Mouse (Mus musculus) retina, postnatal 7 days (tissue): ENCODE measurements at regions not wholly inside any gene's neighbourhood (a gene's known extent, or its start where the extent isn't known, plus 50 kb on each side); places are given as distances from the start of the nearest gene placed in this dataset.
A peak's percentile ranks its signal among the peaks of the same experiment; 100 is the strongest.
"Not testable (repeated sequence)": the region's sequence is repeated elsewhere in the genome, so short reads cannot be mapped to it uniquely, and the experiment has no call there.

ENCODE experiments used
- DNase-seq: peaks from one replicate; pipeline ENCODE4 v3.0.0-alpha.2; 2012; ENCODE audit warnings: low read depth, low spot score

DNA sequence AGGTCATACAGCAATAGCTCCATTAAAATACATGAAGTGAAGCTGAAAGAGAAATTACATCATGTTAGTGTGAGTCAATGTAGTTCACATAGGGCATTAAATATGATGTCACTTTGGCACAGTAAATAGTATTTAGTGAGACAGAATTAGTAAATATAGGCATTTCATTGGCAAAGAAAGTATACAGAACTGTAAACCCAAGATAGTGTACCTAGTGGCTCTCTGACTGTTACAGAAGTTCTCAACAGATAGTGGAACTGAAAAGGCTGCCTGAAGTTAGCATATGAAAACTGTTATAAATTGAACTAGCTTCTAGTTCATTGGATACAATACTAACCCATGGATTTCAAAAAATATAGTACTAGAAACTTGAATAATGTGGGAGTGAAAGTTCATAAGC lies 1642.1 kb upstream of the Cdh6 start:
- DNase-seq, result no peak

DNA sequence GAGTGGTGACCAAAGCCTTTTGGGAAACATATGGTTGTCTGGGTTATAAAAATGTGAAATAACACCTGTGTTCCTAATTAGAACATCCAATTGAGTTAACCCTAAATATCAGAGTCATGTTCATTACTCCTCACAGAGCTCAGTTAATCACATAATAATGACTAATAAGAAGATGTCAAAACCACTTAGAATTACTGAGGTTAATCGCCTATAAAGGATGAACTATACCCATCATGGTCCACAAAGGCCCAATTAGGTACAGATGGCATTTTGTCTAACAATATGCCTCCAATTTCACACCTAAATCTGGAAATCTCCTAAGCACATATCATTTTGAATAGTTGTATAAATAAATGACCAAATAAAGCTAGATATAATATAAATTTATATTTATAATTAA lies 1633.4 kb upstream of the Cdh6 start:
- no peak for DNase-seq

DNA sequence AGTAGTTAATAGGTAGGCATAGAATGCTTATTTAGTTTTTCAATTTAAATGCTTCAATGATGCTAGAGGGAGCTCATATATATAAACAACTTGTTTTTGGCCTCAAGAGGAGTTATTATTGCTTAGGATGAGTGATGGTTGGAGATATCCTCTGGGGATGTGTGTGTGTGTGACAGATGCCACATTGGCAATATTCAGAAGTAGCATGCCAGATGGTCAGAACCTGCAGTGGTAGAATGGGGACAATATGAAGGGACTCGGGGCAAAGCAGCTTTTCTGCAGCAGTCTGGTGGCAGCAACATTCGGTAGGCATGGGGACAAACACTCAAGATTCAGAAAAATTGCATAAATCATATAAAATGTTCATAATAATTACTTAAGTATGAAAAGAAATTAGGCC lies 1621.7 kb upstream of the Cdh6 start:
- no peak for DNase-seq

DNA sequence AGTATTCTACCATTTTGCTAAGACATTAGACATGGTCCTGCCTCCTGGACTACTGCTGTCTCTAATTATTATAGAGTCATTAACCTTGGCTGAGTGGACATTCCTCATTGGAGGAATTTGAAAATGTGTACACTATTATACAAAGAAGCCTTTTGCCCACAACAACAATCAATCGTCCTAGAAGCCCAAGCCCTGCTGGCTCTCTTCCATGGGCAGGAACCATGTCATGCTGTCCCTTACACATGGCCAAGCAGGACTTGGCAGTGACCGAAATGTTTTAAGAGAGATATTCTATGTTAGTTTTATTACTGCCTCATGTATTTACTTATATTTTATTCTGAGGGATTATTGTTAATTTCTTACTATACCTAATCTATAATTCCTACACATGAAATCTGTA lies 1607.3 kb upstream of the Cdh6 start:
- DNase-seq, result no peak

DNA sequence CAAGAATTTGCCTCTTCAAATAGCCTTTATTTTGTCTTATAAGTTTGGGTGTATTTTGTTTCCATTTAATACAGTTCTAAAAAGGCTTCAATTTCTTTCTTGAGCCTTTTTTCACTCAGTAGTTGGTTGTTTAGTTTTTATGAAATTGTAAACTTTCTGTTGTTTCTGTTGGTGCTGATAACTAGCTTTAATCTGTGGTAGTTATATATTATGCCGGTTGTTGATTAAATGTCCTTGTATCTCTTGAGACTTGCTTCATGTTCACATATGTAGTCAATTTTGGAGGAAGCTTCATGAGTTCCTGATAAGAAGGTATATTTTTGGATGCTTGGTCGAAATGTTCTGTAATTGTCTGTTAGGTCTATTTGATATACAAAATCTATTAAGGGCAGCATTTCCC lies 1568.3 kb upstream of the Cdh6 start:
- no peak for DNase-seq

DNA sequence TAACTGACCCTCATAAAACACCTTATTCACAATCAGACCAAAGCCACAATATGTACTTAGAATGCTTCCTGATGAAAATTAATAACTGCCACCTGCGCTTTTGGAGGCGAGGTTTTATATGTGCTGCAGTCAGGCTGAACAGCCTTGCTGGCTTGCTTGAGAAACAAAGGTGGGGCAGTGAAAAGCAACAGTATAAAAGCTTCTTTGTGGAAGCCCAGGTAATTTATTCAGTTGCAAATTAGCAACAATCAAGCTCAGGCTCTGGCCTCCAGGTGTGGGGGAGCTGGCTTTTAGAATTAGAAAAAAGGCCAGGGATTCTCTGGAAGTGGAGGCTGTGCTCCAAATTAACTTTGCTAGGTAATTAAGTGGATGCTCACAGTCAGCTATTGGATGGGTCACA lies 1524.5 kb upstream of the Cdh6 start:
- DNase-seq, result not testable (repeated sequence)

DNA sequence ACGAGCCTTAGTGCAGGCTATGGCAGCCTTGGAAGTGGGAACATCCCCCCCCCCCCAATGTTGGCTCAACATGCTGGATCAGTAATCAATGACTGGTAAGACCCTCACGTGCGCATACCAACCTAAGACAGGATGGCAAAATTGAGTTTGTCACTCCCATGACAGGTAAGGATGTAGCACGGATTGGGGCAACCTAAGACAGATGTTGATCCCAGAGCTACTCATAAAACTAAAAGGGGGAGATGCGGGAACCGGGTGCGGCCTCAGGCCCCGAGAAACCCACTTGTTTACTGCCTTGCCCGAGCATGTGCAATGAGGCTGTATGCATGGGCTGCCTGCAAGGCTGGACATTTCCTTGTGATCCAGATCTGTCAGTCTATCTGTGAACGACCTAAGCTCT lies 1523.0 kb upstream of the Cdh6 start:
- DNase-seq, result no peak

DNA sequence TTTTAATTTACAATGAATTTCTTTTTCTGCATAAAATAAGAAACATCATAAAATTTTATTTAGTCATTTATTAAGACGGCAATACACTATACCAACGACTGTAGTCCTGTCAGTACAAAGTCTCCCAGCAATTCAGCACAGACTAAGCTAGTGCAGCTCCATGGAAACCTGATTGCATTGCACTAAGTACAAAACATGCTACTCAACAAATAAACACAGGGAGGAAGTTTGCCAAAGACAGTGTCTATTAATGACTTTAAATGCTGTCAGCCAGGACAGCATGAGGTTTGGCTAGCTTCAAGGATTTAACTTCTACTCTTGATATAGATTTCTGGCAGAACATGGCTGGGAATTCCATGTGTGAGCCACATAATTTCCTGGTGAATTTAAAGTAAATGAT lies 1515.7 kb upstream of the Cdh6 start:
- no peak for DNase-seq

DNA sequence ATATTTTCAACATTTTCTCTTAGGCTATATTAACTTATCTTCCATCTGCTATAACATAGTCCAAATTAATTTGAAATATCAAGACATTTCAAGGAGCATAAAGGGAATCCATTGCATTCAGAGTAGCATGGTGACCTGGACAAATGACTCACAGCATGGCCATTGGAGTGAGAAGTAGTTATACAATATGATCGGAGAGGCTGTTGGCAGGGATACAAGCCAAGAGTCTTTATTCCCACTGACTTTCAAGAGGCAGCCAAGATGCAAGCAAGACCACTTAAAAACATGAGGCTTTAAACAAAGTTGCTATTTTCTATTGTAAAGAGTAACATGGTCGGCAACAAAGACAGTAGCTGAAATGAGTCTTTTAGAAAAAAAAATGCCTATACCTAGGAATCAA lies 1468.8 kb upstream of the Cdh6 start:
- no peak for DNase-seq

DNA sequence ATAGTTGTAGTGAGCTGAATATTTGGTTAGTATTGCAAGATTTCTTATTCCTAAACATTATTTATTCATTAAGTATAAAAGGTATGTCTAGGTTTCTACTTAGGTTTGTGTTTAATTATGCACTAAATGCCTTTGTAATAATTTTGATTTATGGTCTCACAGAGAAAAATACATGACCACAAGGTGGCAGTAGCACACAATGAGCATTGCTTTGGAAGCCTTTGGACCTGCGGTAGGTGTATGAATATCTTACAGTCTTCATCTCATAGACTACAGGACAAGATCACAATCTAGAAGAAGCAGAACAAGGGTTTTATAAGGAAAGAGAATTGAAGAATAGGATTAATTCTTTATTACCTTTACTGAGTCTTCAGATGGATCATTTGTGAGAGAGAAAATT lies 1455.0 kb upstream of the Cdh6 start:
- peak; percentile 41 for DNase-seq

DNA sequence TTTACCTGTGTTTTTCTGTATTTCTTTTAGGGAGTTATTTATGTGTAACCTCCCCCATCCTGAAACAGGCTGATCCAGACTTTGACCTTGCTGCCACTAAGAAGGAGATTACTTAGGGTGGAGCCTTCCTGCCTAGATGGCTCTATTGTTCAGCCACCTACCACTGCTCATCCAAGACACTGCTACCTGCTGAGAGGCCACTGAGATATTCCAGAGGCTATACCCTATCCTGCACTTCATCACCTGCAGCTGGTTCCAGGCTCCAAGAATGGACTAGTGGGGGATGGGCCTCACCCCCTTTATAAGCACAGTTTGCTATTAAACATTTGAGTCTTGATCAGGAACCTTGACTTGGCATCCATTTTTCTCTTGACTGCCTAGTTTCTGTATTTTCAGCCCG lies 1433.2 kb upstream of the Cdh6 start:
- no peak for DNase-seq
